Mouse (Mus musculus) MEL-GATA-1-ER (cell line): ENCODE measurements around the gene Park7.
"Not testable (repeated sequence)": the region's sequence is repeated elsewhere in the genome, so short reads cannot be mapped to it uniquely, and the experiment has no call there.

Source experiments
- DNase-seq: peaks from one replicate; pipeline ENCODE4 v3.0.0-alpha.2; 2012; ENCODE audit warnings: low read depth; ENCODE audit errors: extremely low read depth

Park7 gene

GRCm38 (mm10) chr4:150913743-150914142 lies 494 bp downstream of the Park7 start:
- DNase-seq = peak; percentile 54

DNA sequence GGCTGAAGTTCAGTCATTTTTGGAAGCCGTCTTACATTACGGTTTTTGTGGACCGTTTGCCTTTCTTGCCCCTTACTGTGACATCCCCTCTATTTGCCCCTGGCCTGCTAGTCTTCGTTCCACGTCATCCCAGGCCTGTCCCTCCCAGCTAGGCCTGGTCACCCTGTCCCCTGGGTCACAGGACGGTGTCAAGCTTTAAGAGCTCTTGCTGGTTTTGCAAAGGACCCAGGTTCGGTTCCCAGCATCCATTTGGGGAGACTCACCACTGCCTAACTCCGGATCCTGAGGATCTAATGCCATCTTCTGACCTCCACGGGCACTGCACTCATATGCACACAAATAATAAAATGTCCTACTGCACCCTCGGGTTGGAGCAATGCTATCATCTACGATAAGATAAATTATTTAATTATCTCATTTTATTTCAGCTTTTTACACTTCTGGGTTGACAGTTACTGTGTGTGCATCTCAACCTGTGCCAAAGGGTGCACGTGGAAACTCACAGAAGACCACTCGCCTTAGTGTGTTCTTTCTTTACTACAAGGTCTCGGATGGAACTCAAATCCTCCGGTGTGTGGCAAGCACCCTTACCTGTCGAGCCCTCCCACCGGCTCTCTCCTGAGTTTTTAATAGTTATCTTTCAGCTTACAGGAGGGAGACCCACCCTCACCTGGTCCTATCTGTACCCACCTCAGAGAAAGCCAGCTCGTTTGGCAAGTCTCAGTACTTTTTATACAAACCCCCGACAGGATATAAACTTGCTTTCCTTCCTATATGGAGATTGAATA lies 3.9 kb downstream of the Park7 start:
- no peak for DNase-seq

DNA sequence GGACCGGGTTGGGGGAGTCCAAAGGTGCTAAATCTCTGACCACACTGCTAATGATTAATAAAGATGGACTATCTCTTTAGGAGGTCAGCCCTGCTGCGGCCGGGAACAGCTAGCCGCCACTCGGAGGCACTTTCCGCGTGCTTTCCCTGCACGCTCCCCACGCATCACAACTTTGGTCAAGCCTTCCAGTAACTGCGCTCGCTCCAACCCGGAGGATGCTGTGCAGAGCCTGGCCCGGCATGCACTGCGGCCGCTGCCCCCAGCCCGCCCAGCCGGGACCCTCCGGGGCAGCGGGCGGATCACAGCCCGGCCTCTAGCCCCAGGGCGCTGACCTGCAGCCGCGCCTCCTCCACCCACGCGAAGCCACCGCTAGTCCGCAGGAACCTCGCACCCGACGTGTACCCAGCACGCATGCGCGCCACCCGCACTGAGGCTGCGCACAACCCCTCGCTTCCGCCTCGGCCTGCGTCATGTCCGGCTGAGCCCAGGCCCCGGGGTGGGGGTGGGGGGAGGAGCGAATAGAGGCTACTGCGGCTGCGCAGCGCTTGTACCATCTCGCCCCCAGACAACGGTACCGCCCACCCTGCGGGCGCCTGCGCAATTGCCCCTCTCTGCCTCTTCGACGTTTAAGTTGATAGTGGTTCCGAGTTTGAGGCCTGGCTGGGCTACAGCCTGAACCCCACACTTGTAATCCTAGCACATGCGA lies 4.6 kb downstream of the Park7 start:
- peak; percentile 84 for DNase-seq

GRCm38 (mm10) chr4:150908512-150908911 lies 5.7 kb downstream of the Park7 start:
- not testable (repeated sequence) for DNase-seq

- DNase-seq = no peak
Measured at GRCm38 (mm10) chr4:150907099-150907498, 7.1 kb downstream of the Park7 start.

GRCm38 (mm10) chr4:150903091-150903742 lies 11.0 kb downstream of the Park7 start:
- DNase-seq = no peak

- no peak for DNase-seq
Measured at GRCm38 (mm10) chr4:150902062-150902461, 12.2 kb downstream of the Park7 start.

DNA sequence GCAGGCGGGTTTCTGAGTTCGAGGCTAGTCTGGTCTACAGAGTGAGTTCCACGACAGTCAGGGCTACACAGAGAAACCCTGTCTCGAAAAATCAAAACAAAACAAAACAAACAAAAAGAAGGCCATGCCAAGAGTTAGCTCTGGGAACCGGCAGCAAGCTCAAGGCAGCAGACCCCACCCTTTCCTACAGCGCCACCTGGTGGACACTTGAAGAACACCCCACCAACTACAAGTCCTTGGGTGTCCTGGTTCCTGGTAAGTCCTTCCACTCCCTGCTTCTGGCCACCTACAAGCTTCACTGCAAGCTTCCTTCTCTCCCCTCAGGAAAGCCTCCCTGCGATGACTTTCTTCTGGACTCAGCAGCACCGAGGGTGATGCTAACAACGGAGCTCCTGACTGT lies 12.6 kb downstream of the Park7 start:
- peak; percentile 49 for DNase-seq

- no peak for DNase-seq
Measured at GRCm38 (mm10) chr4:150900486-150900885, 13.8 kb downstream of the Park7 start.

- no peak for DNase-seq
Measured at GRCm38 (mm10) chr4:150898716-150899365, 15.4 kb downstream of the Park7 start.

DNA sequence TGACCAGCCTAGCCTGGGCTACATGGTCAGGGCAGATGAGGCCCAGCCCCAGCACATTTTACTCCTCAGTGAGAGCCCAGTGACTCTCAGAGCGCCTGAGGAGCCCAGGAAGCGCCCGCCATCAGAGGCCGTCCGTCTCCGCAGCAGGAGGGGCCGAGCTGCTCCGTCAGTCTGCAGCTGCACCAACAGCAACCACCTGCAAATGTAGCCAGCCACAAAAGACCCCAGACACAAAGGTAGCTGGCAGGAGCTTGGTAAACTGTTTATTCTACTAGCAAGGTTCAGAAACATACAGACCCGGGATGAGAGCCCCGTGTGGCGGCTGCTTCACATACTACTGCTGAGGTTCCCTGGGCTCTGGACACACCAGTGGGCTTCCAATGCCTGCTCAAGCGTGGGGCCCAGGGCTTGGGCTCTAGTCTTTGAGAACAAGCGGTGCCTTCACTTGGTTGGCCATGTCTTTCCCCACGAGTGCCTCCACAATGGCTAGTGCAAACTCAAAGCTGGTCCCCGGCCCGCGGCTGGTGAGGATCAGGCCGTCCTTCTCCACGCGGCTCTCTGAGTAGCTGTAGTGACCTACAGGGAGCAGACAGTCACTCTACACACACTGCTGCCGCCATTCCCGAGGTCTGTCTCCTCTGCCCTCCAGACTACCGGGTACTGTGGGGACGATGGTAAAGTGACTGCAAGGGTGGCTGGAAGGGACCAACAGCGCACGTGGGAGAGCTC lies 17.2 kb downstream of the Park7 start:
- no peak for DNase-seq

- DNase-seq = no peak
Measured at GRCm38 (mm10) chr4:150894718-150895501, 19.3 kb downstream of the Park7 start.

GRCm38 (mm10) chr4:150891308-150891707 lies 22.9 kb downstream of the Park7 start:
- DNase-seq = no peak

DNA sequence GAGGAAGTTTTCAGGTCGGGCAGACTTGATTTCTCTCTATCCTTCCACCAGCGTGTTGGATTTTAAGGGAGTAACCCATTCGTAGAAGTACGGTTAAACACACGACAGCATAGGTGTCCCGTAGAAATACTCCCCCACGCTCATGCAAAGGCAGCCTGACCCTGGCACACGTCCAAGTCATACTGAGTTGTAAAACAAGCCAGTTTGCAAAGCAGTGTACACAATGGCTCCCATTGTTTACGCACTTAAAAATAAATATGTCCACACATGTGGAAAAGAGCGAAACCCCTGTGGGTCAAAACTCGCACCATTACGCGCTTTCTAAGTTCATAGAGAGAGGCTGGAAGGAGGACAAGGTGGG lies 24.3 kb downstream of the Park7 start:
- no peak for DNase-seq

DNA sequence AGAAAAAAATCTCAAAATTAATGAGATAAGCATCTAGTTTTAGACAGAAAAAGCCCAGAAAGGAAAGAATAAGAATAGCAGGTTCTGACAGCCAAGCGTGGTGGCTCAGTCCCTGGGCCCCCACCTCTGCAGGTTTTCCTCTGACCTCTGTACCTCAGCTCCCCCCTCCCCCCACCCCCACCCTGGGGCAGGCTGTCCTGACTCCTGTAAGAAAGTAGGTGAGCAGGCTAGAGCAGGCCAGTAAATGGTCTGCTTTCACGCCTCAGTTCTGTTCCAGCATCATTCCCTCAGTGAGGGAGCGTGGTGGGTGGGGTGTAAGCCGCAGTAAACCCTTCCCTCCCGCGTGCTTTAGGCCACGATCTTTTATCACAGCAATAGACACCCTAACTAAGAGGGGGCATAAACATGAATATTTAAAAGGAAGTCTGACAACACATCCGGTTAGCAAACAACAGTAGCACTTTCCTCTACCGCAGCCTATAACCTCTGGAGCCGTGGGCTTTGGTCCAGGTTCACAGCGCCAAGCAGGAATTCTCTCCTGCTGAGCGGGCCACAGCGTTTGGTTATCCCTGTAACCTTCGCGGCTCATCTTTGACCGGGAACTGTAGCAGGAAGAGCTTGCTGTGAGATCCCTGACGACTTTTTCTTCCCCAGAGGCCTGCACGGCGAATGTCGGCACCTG lies 24.8 kb downstream of the Park7 start:
- DNase-seq = no peak

GRCm38 (mm10) chr4:150888492-150888891 lies 25.7 kb downstream of the Park7 start:
- DNase-seq = no peak

GRCm38 (mm10) chr4:150887903-150888302 lies 26.3 kb downstream of the Park7 start:
- DNase-seq = no peak

GRCm38 (mm10) chr4:150882632-150883031 lies 31.6 kb downstream of the Park7 start:
- no peak for DNase-seq

DNA sequence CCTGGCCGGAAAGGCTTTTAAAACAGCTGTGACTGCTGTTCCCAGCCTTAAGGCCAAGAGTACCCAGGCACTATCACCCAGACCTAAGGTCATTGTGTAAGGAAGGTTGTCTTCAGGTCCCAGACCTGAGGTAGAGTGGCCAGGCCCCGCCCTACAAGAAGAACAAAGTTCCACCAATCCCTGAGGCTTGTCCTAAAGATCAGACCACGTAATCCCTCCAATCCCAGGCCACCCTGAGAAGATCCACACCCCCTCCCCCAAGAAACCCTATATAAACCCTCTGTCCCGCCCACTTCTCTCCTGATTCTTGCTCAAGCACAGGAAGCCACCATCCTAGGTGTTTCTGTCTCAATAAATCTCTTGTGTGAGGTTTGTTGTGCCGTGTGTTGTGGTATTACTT lies 33.9 kb downstream of the Park7 start:
- DNase-seq = no peak

- DNase-seq = no peak
Measured at GRCm38 (mm10) chr4:150879631-150880030, 34.6 kb downstream of the Park7 start.
